Mouse (Mus musculus): Measurements from ENCODE around the gene Ube2d1. TPM values are rescaled to one million over a fixed set of nuclear protein-coding genes. Genes with fewer than 3 reads are reported as not detected.

Gene Ube2d1
- polyA plus RNA-seq, 1 experiment: 34.3 TPM

DNA sequence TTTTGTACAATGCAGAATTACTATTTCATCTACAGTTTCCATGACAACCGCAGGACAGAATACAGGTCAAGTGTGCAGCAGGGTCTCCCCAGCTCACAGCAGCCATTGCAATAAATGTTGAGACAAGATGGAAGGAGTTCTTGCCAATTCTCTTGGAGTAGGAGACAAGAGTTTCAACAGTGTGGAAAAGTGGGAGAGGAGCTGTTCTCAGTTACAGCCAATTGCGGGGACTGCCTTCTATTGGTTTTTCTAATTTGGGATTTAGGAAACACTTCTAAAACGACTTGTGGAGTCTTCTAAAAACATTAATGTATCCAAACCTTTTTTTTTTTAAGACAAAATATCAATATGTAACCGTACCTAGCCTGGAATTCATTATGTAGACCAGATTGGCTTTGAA is 20.0 kb downstream of the Ube2d1 start:
- no peak for TF ChIP-seq POLR2A (IDR thresholded peaks at IDR 0.05; ENCODE audit: borderline replicate concordance, extremely low read depth, low read depth, low read length)
- TF ChIP-seq CTCF (IDR thresholded peaks at IDR 0.05; ENCODE audit: insufficient read depth, low read length): no peak
- WGBS: 82% methylated on average over 4 of the region's 4 CpGs
- no peaks in the 10 kb centered on the region; the same call in 1 of the 2 replicates for H3K4me1 ChIP-seq (ENCODE audit: control insufficient read depth, insufficient read depth, low read length)
- H3K4me3 ChIP-seq (replicated peaks; ENCODE audit: extremely low read depth, low read depth, low read length): no peak overlapping the region
- no peak for DNase-seq

DNA sequence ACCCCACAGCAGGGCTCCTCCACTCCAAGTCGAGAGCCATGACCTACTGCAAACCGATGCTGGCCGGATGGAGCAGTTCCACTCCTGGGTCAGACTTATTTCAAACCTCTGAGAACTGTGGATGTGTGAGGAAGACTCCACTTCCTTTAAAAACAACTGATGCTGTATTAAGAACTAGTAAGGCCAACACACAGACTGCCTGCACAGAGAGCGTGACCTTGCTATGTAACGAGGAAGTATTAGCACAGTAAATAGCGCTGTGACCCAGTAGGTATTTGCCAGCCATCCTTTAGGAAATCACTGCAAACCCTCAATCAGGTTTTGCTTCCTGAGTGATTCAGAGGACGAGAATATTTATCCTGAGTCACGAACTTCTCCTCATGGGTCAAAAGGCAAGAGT is 23.4 kb downstream of the Ube2d1 start:
- DNase-seq: no peak
- no peak for TF ChIP-seq CTCF (IDR thresholded peaks at IDR 0.05; ENCODE audit: insufficient read depth, low read length)
- TF ChIP-seq POLR2A (IDR thresholded peaks at IDR 0.05; ENCODE audit: borderline replicate concordance, extremely low read depth, low read depth, low read length): no peak
- WGBS: 62% methylated on average over 8 of the region's 8 CpGs
- H3K4me1 ChIP-seq (ENCODE audit: control insufficient read depth, insufficient read depth, low read length): no peaks in the 10 kb centered on the region; the same call in 1 of the 2 replicates
- H3K4me3 ChIP-seq (replicated peaks; ENCODE audit: extremely low read depth, low read depth, low read length): no peak overlapping the region

DNA sequence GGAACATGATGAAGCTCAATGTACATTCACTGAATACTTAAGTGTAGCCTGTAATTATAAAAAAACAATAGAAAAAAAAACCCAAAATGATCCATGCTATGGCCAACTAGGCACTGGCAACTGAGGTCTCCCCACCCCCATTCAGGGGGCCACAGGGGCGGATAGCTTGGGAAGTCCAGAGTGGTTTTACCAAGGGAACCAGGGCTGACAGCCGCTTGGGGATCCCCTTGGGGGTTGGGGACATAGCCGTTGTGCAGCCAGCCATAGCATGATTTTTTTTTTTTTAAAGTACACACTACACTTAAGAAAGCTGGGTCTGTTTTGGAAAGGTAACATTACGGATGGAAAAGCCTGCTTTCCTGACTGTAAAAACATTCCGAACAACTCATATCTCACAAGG is 26.1 kb downstream of the Ube2d1 start:
- no peaks in the 10 kb centered on the region for H3K4me1 ChIP-seq (ENCODE audit: control insufficient read depth, insufficient read depth, low read length)
- TF ChIP-seq CTCF (IDR thresholded peaks at IDR 0.05; ENCODE audit: insufficient read depth, low read length) (no peak), POLR2A (IDR thresholded peaks at IDR 0.05; ENCODE audit: borderline replicate concordance, extremely low read depth, low read depth, low read length) (no peak)
- 79% methylated on average over 5 of the region's 5 CpGs for WGBS
- H3K4me3 ChIP-seq (replicated peaks; ENCODE audit: extremely low read depth, low read depth, low read length): no peak overlapping the region
- no peak for DNase-seq

DNA sequence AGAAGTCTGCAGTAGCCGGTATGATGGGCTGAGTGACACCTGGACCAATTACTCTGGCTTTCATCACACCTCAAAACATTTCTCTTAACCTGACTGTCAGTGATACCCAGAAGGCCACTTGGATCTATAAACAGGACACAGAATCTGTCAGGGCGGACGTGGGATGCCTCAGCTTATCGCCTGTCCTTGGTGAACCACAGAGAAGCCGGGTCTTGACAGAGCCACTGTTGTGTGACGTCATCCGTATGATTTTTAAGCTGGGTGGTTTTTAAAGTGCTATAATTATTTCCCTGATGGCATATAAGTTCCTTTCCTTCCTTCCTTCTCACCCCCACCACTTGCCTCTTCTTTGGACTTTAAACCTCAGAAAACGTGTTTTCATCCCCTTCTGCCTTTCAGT is 26.5 kb downstream of the Ube2d1 start:
- TF ChIP-seq CTCF (IDR thresholded peaks at IDR 0.05; ENCODE audit: insufficient read depth, low read length) (no peak), POLR2A (IDR thresholded peaks at IDR 0.05; ENCODE audit: borderline replicate concordance, extremely low read depth, low read depth, low read length) (no peak)
- DNase-seq: no peak
- H3K4me3 ChIP-seq (replicated peaks; ENCODE audit: extremely low read depth, low read depth, low read length): no peak overlapping the region
- 79% methylated on average over 8 of the region's 8 CpGs for WGBS
- no peaks in the 10 kb centered on the region for H3K4me1 ChIP-seq (ENCODE audit: control insufficient read depth, insufficient read depth, low read length)

DNA sequence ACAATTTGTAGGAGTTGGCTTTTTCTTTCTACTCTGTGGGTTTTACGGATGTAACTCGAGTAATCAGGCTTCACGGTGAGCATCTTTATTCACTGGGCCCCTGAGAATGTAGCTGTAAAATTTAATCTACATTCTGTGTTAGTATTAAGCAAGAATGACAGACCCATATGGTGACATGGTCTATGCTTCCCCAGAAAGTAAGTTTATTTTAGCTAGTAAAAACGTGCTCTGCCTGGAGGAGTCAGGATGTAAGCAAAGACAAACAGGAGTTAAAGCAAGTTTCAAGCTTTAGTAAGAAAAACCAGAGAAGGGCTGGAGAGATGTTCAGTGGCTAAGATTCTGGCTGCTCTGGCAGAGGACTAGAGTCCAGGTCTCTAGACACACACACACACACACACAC is 31.9 kb downstream of the Ube2d1 start:
- WGBS: 72% methylated on average over 4 of the region's 4 CpGs
- H3K4me3 ChIP-seq (replicated peaks; ENCODE audit: extremely low read depth, low read depth, low read length): no peak overlapping the region
- no peaks in the 10 kb centered on the region for H3K4me1 ChIP-seq (ENCODE audit: control insufficient read depth, insufficient read depth, low read length)
- DNase-seq: no peak
- TF ChIP-seq CTCF (IDR thresholded peaks at IDR 0.05; ENCODE audit: insufficient read depth, low read length) (no peak), POLR2A (IDR thresholded peaks at IDR 0.05; ENCODE audit: borderline replicate concordance, extremely low read depth, low read depth, low read length) (no peak)

DNA sequence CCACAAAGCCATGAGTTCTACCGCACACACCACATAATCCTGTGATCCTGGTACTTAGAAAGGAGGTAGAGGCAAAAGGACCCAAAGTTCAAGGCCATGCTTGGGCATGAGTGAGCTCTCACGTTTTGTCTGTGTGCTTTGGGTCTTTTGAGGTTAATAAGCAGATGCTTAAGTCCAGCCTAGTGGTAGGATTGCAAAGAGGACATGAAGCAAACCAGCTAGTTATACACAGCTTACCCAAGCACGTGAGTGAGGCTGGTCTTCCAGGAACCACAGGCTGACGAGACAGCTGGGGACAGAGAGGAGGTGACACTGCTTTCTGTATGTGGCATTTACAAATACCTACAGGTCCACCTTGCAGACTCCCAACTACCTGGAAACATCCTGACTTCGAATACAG is 32.6 kb downstream of the Ube2d1 start:
- TF ChIP-seq POLR2A (IDR thresholded peaks at IDR 0.05; ENCODE audit: borderline replicate concordance, extremely low read depth, low read depth, low read length) (no peak), CTCF (IDR thresholded peaks at IDR 0.05; ENCODE audit: insufficient read depth, low read length) (no peak)
- DNase-seq: no peak
- Histone ChIP-seq H3K4me1 (ENCODE audit: control insufficient read depth, insufficient read depth, low read length) (no peaks in the 10 kb centered on the region), H3K4me3 (replicated peaks; ENCODE audit: extremely low read depth, low read depth, low read length) (no peak overlapping the region)
- WGBS: 79% methylated on average over 5 of the region's 5 CpGs

DNA sequence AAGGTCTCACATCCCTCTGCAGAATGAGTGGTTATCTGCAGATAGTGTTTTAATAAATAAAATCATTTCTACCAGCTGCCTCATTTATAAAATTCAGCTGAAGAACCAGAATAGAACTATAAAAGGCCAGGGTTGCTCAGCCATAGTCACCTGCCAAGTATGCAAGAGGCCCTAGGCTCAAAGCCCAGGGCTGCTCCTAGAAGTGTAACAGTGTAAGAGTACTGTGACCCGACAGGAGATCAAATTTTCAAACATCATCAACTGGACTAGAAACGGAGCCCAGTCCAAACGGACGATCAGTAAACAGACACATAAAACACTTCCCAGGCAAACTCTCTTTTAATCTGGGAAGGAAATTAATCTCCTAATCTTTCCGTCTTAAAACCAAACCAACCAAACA is 33.2 kb downstream of the Ube2d1 start:
- H3K4me1 ChIP-seq (ENCODE audit: control insufficient read depth, insufficient read depth, low read length): no peaks in the 10 kb centered on the region
- 57% methylated on average over 5 of the region's 5 CpGs for WGBS
- DNase-seq: no peak
- no peak for TF ChIP-seq CTCF (IDR thresholded peaks at IDR 0.05; ENCODE audit: insufficient read depth, low read length)
- no peak for TF ChIP-seq POLR2A (IDR thresholded peaks at IDR 0.05; ENCODE audit: borderline replicate concordance, extremely low read depth, low read depth, low read length)
- no peak overlapping the region for H3K4me3 ChIP-seq (replicated peaks; ENCODE audit: extremely low read depth, low read depth, low read length)

DNA sequence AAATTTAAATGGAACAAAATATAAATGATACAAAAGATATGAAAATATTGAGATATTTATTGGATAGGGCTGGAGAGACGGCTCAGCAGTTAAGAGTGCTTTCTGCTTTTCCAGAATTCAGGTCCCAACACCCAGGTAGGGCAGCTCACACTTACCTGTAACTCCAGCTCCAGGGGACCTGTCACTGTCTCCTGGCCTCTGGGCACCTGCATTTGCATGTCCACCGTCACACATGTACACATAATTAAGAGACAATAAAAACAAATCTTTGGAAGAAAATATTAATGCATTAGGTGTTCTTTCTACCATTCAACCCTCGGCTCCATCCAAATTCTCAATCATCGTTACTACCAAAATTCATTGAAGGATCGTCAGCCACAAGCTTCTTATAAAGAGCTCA is 33.8 kb downstream of the Ube2d1 start:
- DNase-seq: no peak
- TF ChIP-seq CTCF (IDR thresholded peaks at IDR 0.05; ENCODE audit: insufficient read depth, low read length): no peak
- TF ChIP-seq POLR2A (IDR thresholded peaks at IDR 0.05; ENCODE audit: borderline replicate concordance, extremely low read depth, low read depth, low read length): no peak
- no peak overlapping the region for H3K4me3 ChIP-seq (replicated peaks; ENCODE audit: extremely low read depth, low read depth, low read length)
- WGBS: 87% methylated on average over 5 of the region's 5 CpGs
- no peaks in the 10 kb centered on the region for H3K4me1 ChIP-seq (ENCODE audit: control insufficient read depth, insufficient read depth, low read length)

DNA sequence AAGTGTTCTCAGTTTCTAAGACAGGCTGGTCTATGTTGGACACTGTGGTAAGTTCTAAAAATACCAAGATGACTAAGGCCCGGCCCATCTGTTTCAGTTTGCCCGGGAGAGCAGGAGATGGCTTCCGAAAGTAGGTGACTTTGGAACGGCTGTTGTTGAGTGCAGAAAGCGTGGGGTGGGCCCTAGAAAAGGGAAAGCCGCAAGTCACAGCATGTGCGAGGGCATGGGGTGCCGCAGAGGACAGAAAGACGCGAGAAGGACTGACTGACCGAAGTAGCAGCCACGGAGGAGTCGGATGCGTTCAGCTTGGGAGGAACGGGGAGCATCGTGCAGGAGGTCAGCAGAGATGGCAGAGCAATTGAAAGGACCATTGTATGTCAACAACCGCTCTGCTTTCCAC is 34.6 kb downstream of the Ube2d1 start:
- H3K4me3 ChIP-seq (replicated peaks; ENCODE audit: extremely low read depth, low read depth, low read length): no peak overlapping the region
- H3K4me1 ChIP-seq (ENCODE audit: control insufficient read depth, insufficient read depth, low read length): no peaks in the 10 kb centered on the region
- 78% methylated on average over 17 of the region's 17 CpGs for WGBS
- DNase-seq: no peak
- TF ChIP-seq CTCF (IDR thresholded peaks at IDR 0.05; ENCODE audit: insufficient read depth, low read length) (no peak), POLR2A (IDR thresholded peaks at IDR 0.05; ENCODE audit: borderline replicate concordance, extremely low read depth, low read depth, low read length) (no peak)

DNA sequence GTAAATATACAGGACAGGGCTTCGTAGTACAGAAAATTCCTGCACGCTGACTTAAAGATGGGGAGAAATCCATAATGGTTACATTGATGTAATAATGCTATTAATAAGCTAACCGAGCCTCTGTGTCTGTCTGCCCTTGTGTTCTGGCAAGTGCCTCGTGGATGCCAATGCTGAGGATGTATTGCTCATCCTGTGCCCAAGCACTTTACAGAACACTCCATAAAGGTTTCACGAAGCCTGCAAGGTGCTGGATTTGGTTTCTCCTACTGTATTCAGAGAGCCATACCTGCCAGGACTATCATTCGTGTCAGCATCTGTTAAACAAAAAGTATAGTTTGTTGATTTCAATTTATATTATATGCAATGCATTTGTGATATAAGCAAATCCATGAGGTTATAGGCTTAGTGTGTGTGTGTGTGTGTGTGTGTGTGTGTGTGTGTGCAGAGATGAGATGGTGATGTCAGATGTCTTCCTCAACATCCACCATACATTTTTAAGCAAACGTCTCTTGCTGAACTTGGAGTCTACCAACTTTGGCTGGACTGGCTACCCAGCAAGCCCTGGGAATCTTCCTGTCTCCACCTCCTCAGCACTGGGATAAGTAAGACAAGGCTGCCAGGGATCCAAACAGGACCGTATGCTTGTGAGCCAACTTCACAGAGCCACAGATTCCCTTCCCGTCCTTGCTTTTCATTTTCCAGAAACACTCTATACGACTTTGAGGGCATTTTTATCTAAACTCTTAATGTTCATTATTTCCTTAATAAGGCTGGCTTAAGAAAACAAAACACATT is 35.8 kb downstream of the Ube2d1 start:
- no peaks in the 10 kb centered on the region for H3K4me1 ChIP-seq (ENCODE audit: control insufficient read depth, insufficient read depth, low read length)
- 67% methylated on average over 10 of the region's 10 CpGs for WGBS
- no peak for TF ChIP-seq POLR2A (IDR thresholded peaks at IDR 0.05; ENCODE audit: borderline replicate concordance, extremely low read depth, low read depth, low read length)
- no peak for TF ChIP-seq CTCF (IDR thresholded peaks at IDR 0.05; ENCODE audit: insufficient read depth, low read length)
- DNase-seq: no peak
- H3K4me3 ChIP-seq (replicated peaks; ENCODE audit: extremely low read depth, low read depth, low read length): no peak overlapping the region

Data from lung, adult 2 months (tissue).